Mouse (Mus musculus): ENCODE data around the gene Dyrk2. TPM values are rescaled to one million over a fixed set of nuclear protein-coding genes. Genes with fewer than 3 reads are reported as not detected.

Gene Dyrk2
- 3.1 and 3.7 TPM in 2 replicates for polyA plus RNA-seq (2012; rRNA removed)

GRCm38 (mm10) chr10:118870201-118870980 is at the start of gene Dyrk2:
Gene Dyrk2, minus strand, starts transcription at chr10:118870209.

